Mouse (Mus musculus): ENCODE data around the gene Rad51d. TPM values are rescaled to one million over a fixed set of nuclear protein-coding genes. Genes with fewer than 3 reads are reported as not detected.

Gene Rad51d
- polyA plus RNA-seq, 1 experiment from 2014 or later: 12.8 TPM

DNA sequence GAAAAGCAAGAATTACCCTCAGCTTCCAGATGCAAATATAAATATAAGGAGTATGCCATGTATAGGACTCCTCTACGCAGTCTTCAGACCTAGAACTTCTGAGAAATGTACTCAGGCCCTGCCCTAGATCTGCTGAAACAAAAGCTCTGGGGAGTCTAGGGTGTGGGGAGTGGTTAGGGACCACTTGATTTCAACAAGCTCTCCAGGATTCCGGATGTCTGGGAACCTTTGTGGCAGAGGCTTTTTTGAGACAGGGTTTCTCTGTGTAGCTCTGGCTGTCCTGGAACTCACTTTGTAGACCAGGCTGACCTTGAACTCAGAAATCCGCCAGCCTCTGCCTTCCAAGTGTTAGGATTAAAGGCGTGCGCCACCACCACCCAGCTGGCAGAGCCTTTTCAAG lies 15.4 kb upstream of the Rad51d start:
- DNase-seq (ENCODE audit: low spot score) (no peak), ATAC-seq (ENCODE audit: insufficient number of reproducible peaks, low FRiP score, low TSS enrichment, low read depth) (no peak)
- no peaks in the 10 kb centered on the region for H3K27me3 ChIP-seq (ENCODE audit: control insufficient read depth, insufficient read depth, low read length)
- H3K27ac ChIP-seq (replicated peaks; ENCODE audit: low read depth, low read length): no peak overlapping the region
- H3K36me3 ChIP-seq (ENCODE audit: control insufficient read depth, insufficient read depth, low read length): peaks cover 18% of the 10 kb centered on the region
- H3K4me1 ChIP-seq (ENCODE audit: control insufficient read depth, insufficient read depth, low read length): peaks cover 4% of the 10 kb centered on the region; the same call in 1 of the 2 replicates
- no peak overlapping the region for H3K4me2 ChIP-seq (ENCODE audit: low read depth, severe bottlenecking)
- no peaks in the 10 kb centered on the region for H3K9me3 ChIP-seq (ENCODE audit: control insufficient read depth, low read length)
- no peak overlapping the region for H3K9ac ChIP-seq (ENCODE audit: low read length)
- no peak overlapping the region for H3K4me3 ChIP-seq (ENCODE audit: low read depth, low read length)
- WGBS: 93% methylated on average over 5 of the region's 5 CpGs

DNA sequence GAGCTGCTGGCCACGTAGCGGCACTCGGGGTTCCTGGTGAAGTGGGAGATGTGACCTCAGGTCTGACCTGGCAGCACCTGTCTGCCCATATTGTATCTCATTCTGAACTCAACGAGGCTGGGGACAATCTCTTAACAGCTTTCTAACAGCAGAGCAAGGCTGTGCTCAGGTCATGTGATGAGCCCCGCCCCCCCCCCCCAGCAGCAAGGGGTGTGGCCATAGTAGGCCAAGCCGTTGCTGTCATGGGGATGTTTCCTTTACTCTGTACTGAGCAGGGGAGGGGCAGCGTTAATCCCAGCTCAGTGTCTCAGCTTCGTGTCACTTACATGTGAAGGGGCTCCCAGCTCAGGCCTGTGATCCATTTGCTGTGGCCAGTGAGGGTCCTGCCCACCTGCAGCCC lies 14.5 kb upstream of the Rad51d start:
- WGBS: 67% methylated on average over 8 of the region's 8 CpGs
- peaks cover 4% of the 10 kb centered on the region; the same call in 1 of the 2 replicates for H3K4me1 ChIP-seq (ENCODE audit: control insufficient read depth, insufficient read depth, low read length)
- no peak overlapping the region for H3K27ac ChIP-seq (replicated peaks; ENCODE audit: low read depth, low read length)
- H3K4me2 ChIP-seq (ENCODE audit: low read depth, severe bottlenecking): no peak overlapping the region
- DNase-seq (ENCODE audit: low spot score) (no peak), ATAC-seq (ENCODE audit: insufficient number of reproducible peaks, low FRiP score, low TSS enrichment, low read depth) (no peak)
- no peaks in the 10 kb centered on the region for H3K9me3 ChIP-seq (ENCODE audit: control insufficient read depth, low read length)
- no peak overlapping the region for H3K4me3 ChIP-seq (ENCODE audit: low read depth, low read length)
- no peaks in the 10 kb centered on the region for H3K27me3 ChIP-seq (ENCODE audit: control insufficient read depth, insufficient read depth, low read length)
- H3K9ac ChIP-seq (ENCODE audit: low read length): no peak overlapping the region
- peaks cover 25% of the 10 kb centered on the region for H3K36me3 ChIP-seq (ENCODE audit: control insufficient read depth, insufficient read depth, low read length)

DNA sequence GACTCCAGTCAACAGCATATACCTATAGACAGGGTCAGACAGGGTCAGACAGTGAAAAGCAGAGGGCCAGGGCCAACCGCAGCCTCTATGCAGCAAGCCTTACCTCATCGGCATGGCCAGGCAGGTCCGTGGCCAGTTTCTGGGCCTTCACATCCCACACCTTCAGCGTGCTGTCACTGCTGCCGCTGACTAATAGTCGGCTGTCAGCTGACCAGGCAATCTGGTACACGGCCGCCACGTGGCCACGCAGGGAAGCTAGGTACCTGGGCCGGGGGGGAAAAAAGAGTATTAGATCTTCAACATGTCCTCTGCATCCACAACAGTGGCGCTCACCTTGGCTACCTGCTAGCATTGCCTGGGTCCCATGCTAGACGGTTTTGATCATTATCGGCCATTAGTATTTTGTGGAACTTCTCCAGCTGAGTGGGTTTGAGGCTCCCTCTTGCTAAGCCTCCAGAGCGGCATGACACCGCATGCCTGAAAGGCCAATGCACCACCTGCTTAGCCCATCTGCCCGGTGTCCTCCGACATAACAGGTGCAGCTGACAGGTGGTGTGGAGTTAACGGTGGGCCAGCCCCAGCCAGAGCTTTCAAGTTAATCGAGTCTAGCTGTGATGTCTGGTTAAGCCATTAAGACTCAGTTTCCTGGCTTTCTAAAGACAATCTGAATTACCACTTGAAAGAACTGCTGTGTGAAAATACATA lies 11.3 kb upstream of the Rad51d start:
- no peaks in the 10 kb centered on the region for H3K9me3 ChIP-seq (ENCODE audit: control insufficient read depth, low read length)
- ATAC-seq (ENCODE audit: insufficient number of reproducible peaks, low FRiP score, low TSS enrichment, low read depth): no peak
- no peak overlapping the region for H3K27ac ChIP-seq (replicated peaks; ENCODE audit: low read depth, low read length)
- WGBS: 90% methylated on average over 20 of the region's 20 CpGs
- H3K27me3 ChIP-seq (ENCODE audit: control insufficient read depth, insufficient read depth, low read length): no peaks in the 10 kb centered on the region
- H3K4me1 ChIP-seq (ENCODE audit: control insufficient read depth, insufficient read depth, low read length): no peaks in the 10 kb centered on the region
- H3K4me2 ChIP-seq (ENCODE audit: low read depth, severe bottlenecking): no peak overlapping the region
- H3K36me3 ChIP-seq (ENCODE audit: control insufficient read depth, insufficient read depth, low read length): peaks cover 28% of the 10 kb centered on the region
- no peak for DNase-seq (ENCODE audit: low spot score)
- H3K9ac ChIP-seq (ENCODE audit: low read length): no peak overlapping the region
- H3K4me3 ChIP-seq (ENCODE audit: low read depth, low read length): no peak overlapping the region

DNA sequence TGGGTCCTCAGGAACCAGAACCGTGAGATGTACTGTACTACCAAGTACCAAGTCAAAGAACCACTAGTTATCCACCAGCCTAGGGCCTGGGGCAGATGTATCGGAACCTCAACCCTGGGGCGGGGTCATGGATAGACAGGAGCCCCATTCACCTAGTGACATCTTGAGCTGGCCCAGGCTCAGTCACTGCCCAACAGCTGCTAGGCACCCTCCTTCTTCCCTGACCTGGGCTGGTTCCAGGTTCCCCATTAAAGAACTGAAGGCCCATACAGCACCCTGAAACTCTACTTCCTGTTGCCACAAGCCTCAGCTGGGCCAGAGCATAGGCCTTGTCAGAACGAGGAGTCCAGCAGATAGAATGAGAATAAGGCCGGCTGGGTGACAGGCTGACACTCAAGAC lies 9.3 kb upstream of the Rad51d start:
- Histone ChIP-seq H3K4me3 (ENCODE audit: low read depth, low read length) (no peak overlapping the region), H3K9ac (ENCODE audit: low read length) (no peak overlapping the region), H3K4me1 (ENCODE audit: control insufficient read depth, insufficient read depth, low read length) (no peaks in the 10 kb centered on the region), H3K36me3 (ENCODE audit: control insufficient read depth, insufficient read depth, low read length) (peaks cover 25% of the 10 kb centered on the region), H3K27me3 (ENCODE audit: control insufficient read depth, insufficient read depth, low read length) (no peaks in the 10 kb centered on the region), H3K9me3 (ENCODE audit: control insufficient read depth, low read length) (no peaks in the 10 kb centered on the region), H3K4me2 (ENCODE audit: low read depth, severe bottlenecking) (no peak overlapping the region), H3K27ac (replicated peaks; ENCODE audit: low read depth, low read length) (no peak overlapping the region)
- ATAC-seq (ENCODE audit: insufficient number of reproducible peaks, low FRiP score, low TSS enrichment, low read depth) (no peak), DNase-seq (ENCODE audit: low spot score) (no peak)
- WGBS: 94% methylated on average over 5 of the region's 5 CpGs

DNA sequence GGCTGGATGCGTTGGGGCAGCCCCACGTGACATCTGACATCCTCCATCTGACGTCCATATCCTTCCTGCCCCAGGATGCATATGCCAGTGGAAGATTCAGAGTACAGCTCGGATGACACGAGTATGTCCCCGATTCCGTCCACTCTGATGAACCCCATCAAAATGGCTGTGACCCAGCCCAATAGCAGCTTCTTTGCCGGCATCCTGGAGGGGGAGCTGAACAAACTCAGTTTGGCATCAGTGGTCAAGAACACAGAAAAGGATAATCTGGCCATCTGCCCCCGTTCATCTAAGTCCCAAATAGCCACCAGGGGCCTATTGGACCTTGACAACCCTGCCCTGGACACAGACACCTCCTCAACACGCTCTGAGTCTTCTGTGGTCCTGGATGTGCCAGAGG lies 7.1 kb upstream of the Rad51d start:
- H3K4me2 ChIP-seq (ENCODE audit: low read depth, severe bottlenecking): no peak overlapping the region
- H3K9me3 ChIP-seq (ENCODE audit: control insufficient read depth, low read length): no peaks in the 10 kb centered on the region
- ATAC-seq (ENCODE audit: insufficient number of reproducible peaks, low FRiP score, low TSS enrichment, low read depth) (no peak), DNase-seq (ENCODE audit: low spot score) (no peak)
- no peaks in the 10 kb centered on the region for H3K4me1 ChIP-seq (ENCODE audit: control insufficient read depth, insufficient read depth, low read length)
- peaks cover 15% of the 10 kb centered on the region for H3K36me3 ChIP-seq (ENCODE audit: control insufficient read depth, insufficient read depth, low read length)
- 93% methylated on average over 10 of the region's 10 CpGs for WGBS
- no peak overlapping the region for H3K4me3 ChIP-seq (ENCODE audit: low read depth, low read length)
- no peak overlapping the region for H3K27ac ChIP-seq (replicated peaks; ENCODE audit: low read depth, low read length)
- H3K9ac ChIP-seq (ENCODE audit: low read length): no peak overlapping the region
- H3K27me3 ChIP-seq (ENCODE audit: control insufficient read depth, insufficient read depth, low read length): no peaks in the 10 kb centered on the region

DNA sequence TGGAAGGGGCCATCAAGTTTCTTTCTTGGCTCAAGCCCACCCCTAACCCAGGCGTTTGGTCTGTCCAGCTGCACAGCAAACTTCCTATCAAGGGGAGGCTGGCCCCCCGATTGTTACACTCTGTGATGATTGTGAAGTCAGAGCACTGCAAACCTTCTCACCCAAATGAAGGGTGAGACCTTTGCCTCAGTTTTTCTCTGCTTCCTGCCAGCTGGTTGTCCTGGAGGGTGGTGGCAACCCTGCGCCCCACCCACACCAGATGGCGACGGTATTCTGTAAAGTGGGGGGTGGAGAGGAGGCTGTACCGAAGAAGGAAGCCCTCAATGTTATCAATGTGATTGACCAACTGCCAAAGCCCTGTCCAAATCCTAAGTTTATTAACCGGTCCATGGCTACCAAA lies 1.5 kb upstream of the Rad51d start, which contains the start of gene Fndc8:
TSS of gene Fndc8 (plus strand) at position 189 of the 400 bp plus-strand sequence.
- Histone ChIP-seq H3K27me3 (ENCODE audit: control insufficient read depth, insufficient read depth, low read length) (no peaks in the 10 kb centered on the region), H3K36me3 (ENCODE audit: control insufficient read depth, insufficient read depth, low read length) (no peaks in the 10 kb centered on the region), H3K27ac (replicated peaks; ENCODE audit: low read depth, low read length) (no peak within 1 kb of the TSS), H3K9me3 (ENCODE audit: control insufficient read depth, low read length) (no peaks in the 10 kb centered on the region), H3K9ac (ENCODE audit: low read length) (no peak within 1 kb of the TSS), H3K4me2 (ENCODE audit: low read depth, severe bottlenecking) (no peak within 1 kb of the TSS), H3K4me3 (ENCODE audit: low read depth, low read length) (no peak within 1 kb of the TSS), H3K4me1 (ENCODE audit: control insufficient read depth, insufficient read depth, low read length) (peaks cover 8% of the 10 kb centered on the region; the same call in 1 of the 2 replicates)
- ATAC-seq (ENCODE audit: insufficient number of reproducible peaks, low FRiP score, low TSS enrichment, low read depth): no peak
- no peak for DNase-seq (ENCODE audit: low spot score)
- 51% methylated on average over 7 of the region's 7 CpGs for WGBS

DNA sequence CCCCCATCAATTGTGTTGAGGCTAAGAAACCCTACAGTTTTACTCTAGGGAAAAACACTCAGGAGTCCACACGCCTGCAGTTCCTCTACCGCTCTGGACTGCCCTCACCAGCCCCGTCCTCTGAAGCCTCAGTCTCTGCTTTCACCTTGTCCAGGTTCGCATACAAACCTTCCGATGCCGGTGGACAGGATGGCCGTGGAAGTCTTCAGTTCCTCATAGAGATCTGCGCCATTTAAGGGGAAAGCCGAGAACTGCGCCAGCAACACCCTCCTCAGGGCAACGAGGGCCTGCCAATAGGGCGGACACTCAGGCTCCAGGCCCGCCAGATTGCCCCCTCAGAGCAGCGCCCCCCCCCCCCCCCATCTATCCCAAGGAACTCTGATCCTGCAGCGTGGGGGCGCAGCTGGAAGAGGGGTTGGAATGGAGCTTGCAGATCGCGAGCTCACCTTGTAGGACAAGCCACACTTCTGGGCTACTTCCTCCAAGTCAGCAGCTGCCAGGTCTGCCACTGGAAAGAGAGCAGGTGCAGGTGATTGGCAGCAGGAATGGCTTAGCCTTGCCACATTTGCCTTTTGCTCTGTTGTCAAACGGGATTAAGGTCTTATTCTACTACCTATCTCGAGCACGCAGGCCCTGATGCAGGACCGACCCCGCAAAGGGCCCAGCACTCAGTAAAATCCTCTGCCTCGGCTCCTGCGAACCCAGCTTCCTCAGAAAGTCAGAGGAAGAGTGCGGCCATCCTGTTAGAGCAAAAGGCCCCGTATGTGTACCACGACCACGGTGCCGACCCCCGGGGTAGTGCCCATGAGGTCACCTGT lies 681 bp downstream of the Rad51d start:
- Histone ChIP-seq H3K36me3 (ENCODE audit: control insufficient read depth, insufficient read depth, low read length) (no peaks in the 10 kb centered on the region), H3K9me3 (ENCODE audit: control insufficient read depth, low read length) (no peaks in the 10 kb centered on the region), H3K4me1 (ENCODE audit: control insufficient read depth, insufficient read depth, low read length) (peaks cover 8% of the 10 kb centered on the region; the same call in 1 of the 2 replicates), H3K4me3 (ENCODE audit: low read depth, low read length) (peak overlapping the region; percentile 49), H3K9ac (ENCODE audit: low read length) (peak overlapping the region; percentile 66), H3K27ac (replicated peaks; ENCODE audit: low read depth, low read length) (no peak overlapping the region; the same call in 1 of the 2 replicates), H3K4me2 (ENCODE audit: low read depth, severe bottlenecking) (peak overlapping the region; percentile 91), H3K27me3 (ENCODE audit: control insufficient read depth, insufficient read depth, low read length) (no peaks in the 10 kb centered on the region)
- DNase-seq (ENCODE audit: low spot score) (peak; percentile 58), ATAC-seq (ENCODE audit: insufficient number of reproducible peaks, low FRiP score, low TSS enrichment, low read depth) (peak; percentile 22; the same call in 1 of the 2 replicates)
- WGBS: 9% methylated on average over 31 of the region's 31 CpGs

DNA sequence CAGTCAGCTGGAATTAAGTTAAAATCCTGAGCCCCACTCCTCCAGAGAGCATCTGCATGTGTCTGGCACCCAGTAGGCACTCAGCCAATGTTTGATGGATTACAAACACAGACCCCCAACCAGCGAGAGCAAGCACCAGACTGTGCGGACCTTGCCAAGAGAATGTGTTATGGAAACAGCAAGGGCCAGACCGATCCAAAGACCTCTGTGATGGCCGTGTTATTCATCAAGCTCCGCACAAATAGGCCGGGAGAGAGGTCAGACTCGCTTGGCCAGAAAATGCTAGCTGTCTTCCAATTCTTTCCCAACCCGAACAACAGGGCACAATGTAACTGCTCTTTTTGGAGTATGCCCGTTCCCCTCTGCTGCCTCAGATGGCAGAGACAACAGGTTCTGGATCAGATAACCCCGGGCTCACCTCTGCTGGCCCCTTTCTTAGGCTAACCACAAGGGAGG lies 1.9 kb downstream of the Rad51d start:
- H3K4me3 ChIP-seq (ENCODE audit: low read depth, low read length): no peak overlapping the region
- DNase-seq (ENCODE audit: low spot score): no peak
- H3K27ac ChIP-seq (replicated peaks; ENCODE audit: low read depth, low read length): no peak overlapping the region
- H3K36me3 ChIP-seq (ENCODE audit: control insufficient read depth, insufficient read depth, low read length): no peaks in the 10 kb centered on the region
- WGBS: 72% methylated on average over 10 of the region's 10 CpGs
- H3K27me3 ChIP-seq (ENCODE audit: control insufficient read depth, insufficient read depth, low read length): no peaks in the 10 kb centered on the region
- H3K9ac ChIP-seq (ENCODE audit: low read length): no peak overlapping the region
- no peaks in the 10 kb centered on the region for H3K9me3 ChIP-seq (ENCODE audit: control insufficient read depth, low read length)
- no peak for ATAC-seq (ENCODE audit: insufficient number of reproducible peaks, low FRiP score, low TSS enrichment, low read depth)
- H3K4me2 ChIP-seq (ENCODE audit: low read depth, severe bottlenecking): no peak overlapping the region
- H3K4me1 ChIP-seq (ENCODE audit: control insufficient read depth, insufficient read depth, low read length): peaks cover 8% of the 10 kb centered on the region; the same call in 1 of the 2 replicates

Measured in limb, embryonic 11.5 days (tissue).